Mouse (Mus musculus) ES-E14 (cell line): ENCODE measurements around the gene Kcnd3.

Experiments
- CHD2 ChIP-seq: IDR thresholded peaks from 2 replicates; pipeline ENCODE4 v1.6.1; 2014; ENCODE audit warnings: mild to moderate bottlenecking, low read depth, low read length, inconsistent platforms
- HCFC1 ChIP-seq: IDR thresholded peaks from 2 replicates; pipeline ENCODE4 v1.6.1; 2012; ENCODE audit warnings: low read length, inconsistent platforms, borderline replicate concordance; ENCODE audit not compliant: insufficient read depth
- MAFK ChIP-seq: IDR thresholded peaks from 2 replicates; pipeline ENCODE4 v1.6.1; 2014; ENCODE audit warnings: mild to moderate bottlenecking, low read depth, low read length, inconsistent platforms; ENCODE audit not compliant: insufficient read depth
- ZC3H11A ChIP-seq: IDR thresholded peaks from 2 replicates; pipeline ENCODE4 v1.6.1; 2012; ENCODE audit warnings: low read depth, mild to moderate bottlenecking, inconsistent platforms, low read length, borderline replicate concordance

GRCm38 (mm10) chr3:105567472-105567871, 115.3 kb downstream of the Kcnd3 start:
- no peak for TF ChIP-seq ZC3H11A
- no peak for TF ChIP-seq HCFC1
- TF ChIP-seq CHD2, result no peak
- TF ChIP-seq MAFK, result no peak
